Mouse (Mus musculus): ENCODE measurements around the gene Gtsf1. TPM values are rescaled to one million over a fixed set of nuclear protein-coding genes. Genes with fewer than 3 reads are reported as not detected.
A peak's percentile ranks its signal among the peaks of the same experiment; 100 is the strongest.

The Gtsf1 gene
- total and polyA plus RNA-seq, 2 experiments from 2014 or later = not detected

- Histone ChIP-seq H3K4me3 (ENCODE audit: low read depth, low read length) (no peak overlapping the region), H3K4me1 (ENCODE audit: insufficient read depth, low read length) (no peaks in the 10 kb centered on the region), H3K4me2 (ENCODE audit: low read depth, low read length, poor library complexity, severe bottlenecking) (no peak overlapping the region), H3K9me3 (ENCODE audit: low read length) (no peaks in the 10 kb centered on the region), H3K36me3 (ENCODE audit: insufficient read depth, low read length) (no peaks in the 10 kb centered on the region), H3K9ac (replicated peaks; ENCODE audit: low read length, poor library complexity, severe bottlenecking) (no peak overlapping the region), H3K27ac (ENCODE audit: low read depth, low read length) (no peak overlapping the region), H3K27me3 (ENCODE audit: insufficient read depth, low read length) (no peaks in the 10 kb centered on the region)
- no peak for ATAC-seq (ENCODE audit: low FRiP score)
- WGBS = 86% methylated on average over 5 of the region's 5 CpGs
- peak; percentile 59 for DNase-seq (ENCODE audit: low spot score)
- no peak for TF ChIP-seq CTCF (IDR thresholded peaks at IDR 0.05)
Observed at GRCm38 (mm10) chr15:103359869-103360602, 70.2 kb downstream of the Gtsf1 start.

DNA sequence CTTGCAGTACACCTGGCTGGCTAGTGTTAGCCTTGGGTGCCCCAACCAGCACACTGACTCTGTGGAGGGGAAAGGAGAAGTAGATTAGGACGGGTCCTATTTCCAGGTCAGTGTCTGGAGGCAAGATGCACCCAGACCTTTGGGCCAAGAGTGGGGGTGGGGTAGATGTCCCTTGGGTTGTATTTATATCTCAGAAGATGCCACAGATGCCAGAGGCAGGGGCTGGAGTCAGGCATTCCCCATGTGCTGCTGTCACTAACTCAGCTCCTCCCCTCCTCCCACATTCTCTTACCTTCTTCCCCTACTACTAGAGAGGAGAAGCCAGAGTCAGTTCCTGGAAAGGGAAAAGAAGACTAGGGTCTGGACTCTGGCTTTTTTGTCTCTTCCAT lies 71.2 kb downstream of the Gtsf1 start:
- Histone ChIP-seq H3K27me3 (ENCODE audit: insufficient read depth, low read length) (no peaks in the 10 kb centered on the region), H3K4me1 (ENCODE audit: insufficient read depth, low read length) (no peaks in the 10 kb centered on the region), H3K36me3 (ENCODE audit: insufficient read depth, low read length) (no peaks in the 10 kb centered on the region), H3K9ac (replicated peaks; ENCODE audit: low read length, poor library complexity, severe bottlenecking) (no peak overlapping the region), H3K27ac (ENCODE audit: low read depth, low read length) (no peak overlapping the region), H3K4me2 (ENCODE audit: low read depth, low read length, poor library complexity, severe bottlenecking) (no peak overlapping the region), H3K4me3 (ENCODE audit: low read depth, low read length) (no peak overlapping the region), H3K9me3 (ENCODE audit: low read length) (no peaks in the 10 kb centered on the region)
- no peak for DNase-seq (ENCODE audit: low spot score)
- 88% methylated on average over 1 of the region's 1 CpGs for WGBS
- TF ChIP-seq CTCF (IDR thresholded peaks at IDR 0.05) = no peak
- peak; percentile 47; the same call in 1 of the 2 replicates for ATAC-seq (ENCODE audit: low FRiP score)

GRCm38 (mm10) chr15:103358278-103359121 lies 71.8 kb downstream of the Gtsf1 start:
- Histone ChIP-seq H3K27ac (ENCODE audit: low read depth, low read length) (no peak overlapping the region), H3K27me3 (ENCODE audit: insufficient read depth, low read length) (no peaks in the 10 kb centered on the region), H3K9ac (replicated peaks; ENCODE audit: low read length, poor library complexity, severe bottlenecking) (no peak overlapping the region), H3K4me2 (ENCODE audit: low read depth, low read length, poor library complexity, severe bottlenecking) (no peak overlapping the region), H3K4me1 (ENCODE audit: insufficient read depth, low read length) (no peaks in the 10 kb centered on the region), H3K36me3 (ENCODE audit: insufficient read depth, low read length) (no peaks in the 10 kb centered on the region), H3K4me3 (ENCODE audit: low read depth, low read length) (no peak overlapping the region), H3K9me3 (ENCODE audit: low read length) (no peaks in the 10 kb centered on the region)
- no peak for TF ChIP-seq CTCF (IDR thresholded peaks at IDR 0.05)
- ATAC-seq (ENCODE audit: low FRiP score) (no peak), DNase-seq (ENCODE audit: low spot score) (no peak)
- 44% methylated on average over 4 of the region's 4 CpGs for WGBS

- Histone ChIP-seq H3K4me3 (ENCODE audit: low read depth, low read length) (no peak overlapping the region), H3K36me3 (ENCODE audit: insufficient read depth, low read length) (no peaks in the 10 kb centered on the region), H3K9ac (replicated peaks; ENCODE audit: low read length, poor library complexity, severe bottlenecking) (no peak overlapping the region), H3K9me3 (ENCODE audit: low read length) (no peaks in the 10 kb centered on the region), H3K4me2 (ENCODE audit: low read depth, low read length, poor library complexity, severe bottlenecking) (no peak overlapping the region), H3K27ac (ENCODE audit: low read depth, low read length) (no peak overlapping the region), H3K4me1 (ENCODE audit: insufficient read depth, low read length) (no peaks in the 10 kb centered on the region), H3K27me3 (ENCODE audit: insufficient read depth, low read length) (no peaks in the 10 kb centered on the region)
- no peak for TF ChIP-seq CTCF (IDR thresholded peaks at IDR 0.05)
- ATAC-seq (ENCODE audit: low FRiP score) = no peak
- no peak for DNase-seq (ENCODE audit: low spot score)
- 87% methylated on average over 4 of the region's 4 CpGs for WGBS
Observed at GRCm38 (mm10) chr15:103357817-103358216, 72.5 kb downstream of the Gtsf1 start.

- Histone ChIP-seq H3K4me3 (ENCODE audit: low read depth, low read length) (no peak overlapping the region), H3K4me2 (ENCODE audit: low read depth, low read length, poor library complexity, severe bottlenecking) (no peak overlapping the region), H3K9ac (replicated peaks; ENCODE audit: low read length, poor library complexity, severe bottlenecking) (no peak overlapping the region), H3K27me3 (ENCODE audit: insufficient read depth, low read length) (no peaks in the 10 kb centered on the region), H3K4me1 (ENCODE audit: insufficient read depth, low read length) (no peaks in the 10 kb centered on the region), H3K9me3 (ENCODE audit: low read length) (no peaks in the 10 kb centered on the region), H3K36me3 (ENCODE audit: insufficient read depth, low read length) (no peaks in the 10 kb centered on the region), H3K27ac (ENCODE audit: low read depth, low read length) (no peak overlapping the region)
- no peak for TF ChIP-seq CTCF (IDR thresholded peaks at IDR 0.05)
- 79% methylated on average over 4 of the region's 4 CpGs for WGBS
- DNase-seq (ENCODE audit: low spot score) = no peak
- ATAC-seq (ENCODE audit: low FRiP score) = no peak
Observed at GRCm38 (mm10) chr15:103356130-103356529, 74.1 kb downstream of the Gtsf1 start.

- H3K4me3 ChIP-seq (ENCODE audit: low read depth, low read length) = no peak overlapping the region
- WGBS = 81% methylated on average over 4 of the region's 4 CpGs
- H3K9me3 ChIP-seq (ENCODE audit: low read length) = no peaks in the 10 kb centered on the region
- no peak overlapping the region for H3K27ac ChIP-seq (ENCODE audit: low read depth, low read length)
- no peak for ATAC-seq (ENCODE audit: low FRiP score)
- H3K36me3 ChIP-seq (ENCODE audit: insufficient read depth, low read length) = no peaks in the 10 kb centered on the region
- no peak for TF ChIP-seq CTCF (IDR thresholded peaks at IDR 0.05)
- H3K9ac ChIP-seq (replicated peaks; ENCODE audit: low read length, poor library complexity, severe bottlenecking) = no peak overlapping the region
- H3K4me2 ChIP-seq (ENCODE audit: low read depth, low read length, poor library complexity, severe bottlenecking) = no peak overlapping the region
- DNase-seq (ENCODE audit: low spot score) = no peak
- H3K4me1 ChIP-seq (ENCODE audit: insufficient read depth, low read length) = no peaks in the 10 kb centered on the region
- H3K27me3 ChIP-seq (ENCODE audit: insufficient read depth, low read length) = no peaks in the 10 kb centered on the region
Observed at GRCm38 (mm10) chr15:103355420-103355819, 74.8 kb downstream of the Gtsf1 start.
